Comparison of ENCODE assay signal across 19 mouse cellular contexts in the genomic region with DNA sequence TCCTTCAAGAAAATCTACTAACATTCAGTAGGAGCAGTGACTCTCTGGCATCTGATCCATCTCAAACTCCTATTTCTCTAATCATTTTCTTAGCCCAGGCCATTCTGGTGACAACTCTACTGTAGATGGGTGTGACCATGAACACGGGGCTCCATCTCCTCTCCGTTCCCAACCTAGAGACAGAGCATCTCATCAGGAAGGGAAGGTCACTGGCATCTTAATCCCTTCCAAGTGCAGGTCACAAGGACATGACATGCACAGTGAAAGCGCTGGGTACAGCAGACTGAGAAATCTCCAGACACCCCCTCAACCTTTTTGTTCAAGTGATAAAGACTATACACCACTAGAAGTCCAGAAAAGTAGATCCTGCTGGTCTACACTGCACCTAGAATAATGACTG. TPM values are rescaled to one million over a fixed set of nuclear protein-coding genes. Genes with fewer than 3 reads are reported as not detected.
DNase-seq lines count a peak whose midpoint lies in the region; ATAC-seq and TF ChIP-seq lines count a peak whose summit lies in the region.
"Had no signal": no experiment of that assay in that cellular context is flagged by ENCODE, and none has a peak within 500 bp of the region (broad histone marks: within the 10 kb centered on the region; RNA-seq: fewer than 3 reads in every experiment).

No protein-coding gene starts in this region.

- no peaks in the 10 kb centered on the region for H3K27me3 ChIP-seq in heart, embryonic 12.5 days (replicated peaks)
- H3K27me3 ChIP-seq in CH12.LX (replicated peaks) = no peaks in the 10 kb centered on the region
- no peaks in the 10 kb centered on the region for H3K27me3 ChIP-seq in liver, embryonic 12.5 days (replicated peaks)
- H3K27me3 ChIP-seq in forebrain, embryonic 10.5 days (ENCODE audit: poor library complexity, severe bottlenecking) = no peaks in the 10 kb centered on the region
- H3K27me3 ChIP-seq: embryonic facial prominence, embryonic 15.5 days; forebrain, embryonic 15.5 days; heart, embryonic 15.5 days; intestine, embryonic 15.5 days; lung, embryonic 15.5 days had no signal

- H3K4me1 ChIP-seq in heart, embryonic 12.5 days (replicated peaks) = peaks cover 16% of the 10 kb centered on the region
- peaks cover 6 to 24% of the 10 kb centered on the region in 2 experiments; a peak in 3 of 4 replicates for H3K4me1 ChIP-seq in CH12.LX (ENCODE audit: control insufficient read depth in 1 of 2, insufficient read depth in 2 of 2)
- peaks cover 52% of the 10 kb centered on the region for H3K4me1 ChIP-seq in liver, embryonic 12.5 days
- peaks cover 29% of the 10 kb centered on the region for H3K4me1 ChIP-seq in forebrain, embryonic 10.5 days

- H3K4me3 ChIP-seq in heart, embryonic 12.5 days = no peak overlapping the region
- no peak overlapping the region for H3K4me3 ChIP-seq in CH12.LX (replicated peaks in 1 of 3; ENCODE audit: low read depth in 2 of 3, low read length in 2 of 3, poor library complexity in 1 of 3)
- peak overlapping the region; percentile 75 for H3K4me3 ChIP-seq in liver, embryonic 12.5 days
- H3K4me3 ChIP-seq in forebrain, embryonic 10.5 days = no peak overlapping the region
- H3K4me3 ChIP-seq: embryonic facial prominence, embryonic 15.5 days; intestine, embryonic 15.5 days; layer of hippocampus, adult 2 months had no signal

- no peak overlapping the region for H3K9ac ChIP-seq in heart, embryonic 12.5 days
- H3K9ac ChIP-seq in CH12.LX (ENCODE audit: insufficient read depth, low read depth) = peak overlapping the region; percentile 84; the same call in 1 of the 2 replicates
- H3K9ac ChIP-seq in liver, embryonic 12.5 days = peak overlapping the region; percentile 57
- H3K9ac ChIP-seq: embryonic facial prominence, embryonic 15.5 days; intestine, embryonic 15.5 days had no signal

- dilution Hi-C loops in CH12.LX (cut with MboI; ENCODE audit: extremely low pct_ligation_motif_present, extremely low pct_unique_long_range_greater_than_20kb, low sequenced_read_pairs) = no loop called here

- TF ChIP-seq CTCF in CH12.LX (conservative IDR thresholded peaks at IDR 0.05 in 1 of 2, IDR thresholded peaks at IDR 0.05 in 1 of 2; ENCODE audit: low read depth in 2 of 2, low read length in 2 of 2) = no peak

- no peaks in the 10 kb centered on the region for H3K36me3 ChIP-seq in heart, embryonic 12.5 days
- H3K36me3 ChIP-seq in CH12.LX (replicated peaks in 1 of 2; ENCODE audit: control insufficient read depth in 1 of 2, insufficient read depth in 1 of 2, low read length in 1 of 2) = peaks cover 0 to 9% of the 10 kb centered on the region in 2 experiments
- H3K36me3 ChIP-seq in liver, embryonic 12.5 days = peaks cover 13% of the 10 kb centered on the region
- peaks cover 3% of the 10 kb centered on the region for H3K36me3 ChIP-seq in forebrain, embryonic 10.5 days (replicated peaks)
- H3K36me3 ChIP-seq: embryonic facial prominence, embryonic 15.5 days; forebrain, embryonic 15.5 days; heart, embryonic 15.5 days; intestine, embryonic 15.5 days; lung, embryonic 15.5 days had no signal

- no peak for ATAC-seq in heart, embryonic 12.5 days (ENCODE audit: insufficient number of reproducible peaks, low FRiP score)
- peak; percentile 48 for ATAC-seq in liver, embryonic 12.5 days
- ATAC-seq in inflammation-experienced regulatory T-cells, adult 6 months = no peak
- ATAC-seq: forebrain, embryonic 15.5 days; intestine, embryonic 15.5 days had no signal

- peak overlapping the region; percentile 31; the same call in 1 of the 2 replicates for H3K4me2 ChIP-seq in heart, embryonic 12.5 days
- H3K4me2 ChIP-seq in CH12.LX (ENCODE audit: insufficient read depth, low read depth, poor library complexity, severe bottlenecking) = no peak overlapping the region
- H3K4me2 ChIP-seq in liver, embryonic 12.5 days = peak overlapping the region; percentile 86

- in situ Hi-C loops in CH12.LX (cut with MboI; ENCODE audit: low pct_ligation_motif_present, low pct_unique_long_range_greater_than_20kb, low sequenced_read_pairs) = no loop called here

- no peak for TF ChIP-seq EP300 in CH12.LX (IDR thresholded peaks at IDR 0.05; ENCODE audit: low read length)

- no peak for TF ChIP-seq RAD21 in CH12.LX (IDR thresholded peaks at IDR 0.05; ENCODE audit: low read depth, low read length)

- peak overlapping the region; percentile 54 for H3K27ac ChIP-seq in heart, embryonic 12.5 days (ENCODE audit: poor library complexity, severe bottlenecking)
- H3K27ac ChIP-seq in CH12.LX (ENCODE audit: insufficient read depth, low read depth) = no peak overlapping the region
- H3K27ac ChIP-seq in liver, embryonic 12.5 days = peak overlapping the region; percentile 99
- no peak overlapping the region for H3K27ac ChIP-seq in forebrain, embryonic 10.5 days
- H3K27ac ChIP-seq: embryonic facial prominence, embryonic 15.5 days; forebrain, embryonic 15.5 days; intestine, embryonic 15.5 days; stomach, postnatal 0 days had no signal

- DNase-seq in heart, postnatal 36 days = no peak
- DNase-seq in CH12.LX (ENCODE audit: extremely low read depth) = no peak
- peak; percentile 66 for DNase-seq in c-Kit-negative CD71-positive TER-119-positive erythroid progenitor cells, embryonic 14.5 days (ENCODE audit: low read depth, low spot score)
- DNase-seq in gastrocnemius, postnatal 36 days = no peak
- DNase-seq in forebrain, embryonic 10.5 days (ENCODE audit: extremely low spot score, low spot score) = no peak
- DNase-seq: cerebellum, postnatal 10 days; embryo, embryonic 11 days; left cerebral cortex, postnatal 4 days; right cerebral cortex, adult 18-20 months had no signal

- no peaks in the 10 kb centered on the region for H3K9me3 ChIP-seq in heart, embryonic 12.5 days (replicated peaks)
- no peaks in the 10 kb centered on the region for H3K9me3 ChIP-seq in CH12.LX (replicated peaks; ENCODE audit: low read length)
- H3K9me3 ChIP-seq in liver, embryonic 12.5 days (replicated peaks) = no peaks in the 10 kb centered on the region
- H3K9me3 ChIP-seq in forebrain, embryonic 10.5 days = no peaks in the 10 kb centered on the region
- H3K9me3 ChIP-seq: embryonic facial prominence, embryonic 15.5 days; forebrain, embryonic 15.5 days; heart, embryonic 15.5 days; intestine, embryonic 15.5 days; lung, embryonic 15.5 days had no signal

- peaks cover 23% of the 10 kb centered on the region for H3K79me2 ChIP-seq in CH12.LX (replicated peaks; ENCODE audit: control insufficient read depth, extremely low read depth, insufficient read depth, poor library complexity, severe bottlenecking)

- TF ChIP-seq POLR2A in CH12.LX (IDR thresholded peaks at IDR 0.05; ENCODE audit: low read depth, low read length) = no peak

- intact Hi-C loops in heart, postnatal 36 days (cut with DNase I) = loop anchor here (10.0 kb wide), 1 partner anchor 683 kb away; the partner anchor contains the start of genes 2700049A03Rik and Timm9
- intact Hi-C loops in gastrocnemius, postnatal 36 days (cut with DNase I) = no loop called here

- 68% methylated on average over 3 of the region's 3 CpGs for WGBS in heart, embryonic 12.5 days
- 31% methylated on average over 3 of the region's 3 CpGs for WGBS in liver, embryonic 12.5 days (ENCODE audit: insufficient replicate concordance)
- 95% methylated on average over 3 of the region's 3 CpGs for WGBS in forebrain, embryonic 10.5 days

TF ChIP-seq in CH12.LX, 34 proteins besides CTCF, POLR2A, EP300 and RAD21:
- no peak for TF ChIP-seq ZC3H11A (IDR thresholded peaks at IDR 0.05; ENCODE audit: low read depth, low read length)
- no peak for TF ChIP-seq JUND (conservative IDR thresholded peaks at IDR 0.05; ENCODE audit: low read depth, low read length)
- no peak for TF ChIP-seq MAFK (IDR thresholded peaks at IDR 0.05; ENCODE audit: insufficient replicate concordance, low read length)
- TF ChIP-seq POLR2AphosphoS2 (IDR thresholded peaks at IDR 0.05; ENCODE audit: low read depth, low read length) = no peak
- TF ChIP-seq CHD1 (IDR thresholded peaks at IDR 0.05; ENCODE audit: low read depth, low read length) = no peak
- no peak for TF ChIP-seq BHLHE40 (IDR thresholded peaks at IDR 0.05; ENCODE audit: low read depth, low read length)
- no peak for TF ChIP-seq SMC3 (IDR thresholded peaks at IDR 0.05; ENCODE audit: low read depth, low read length)
- TF ChIP-seq ZNF384 (IDR thresholded peaks at IDR 0.05; ENCODE audit: low read depth, low read length) = no peak
- TF ChIP-seq USF1 (IDR thresholded peaks at IDR 0.05; ENCODE audit: low read depth, low read length) = no peak
- no peak for TF ChIP-seq TCF12 (IDR thresholded peaks at IDR 0.05; ENCODE audit: low read depth, low read length)

RNA-seq across cellular contexts. Expression of gene Tmx1, which starts 1.4 kb away (rescaled TPM):
- polyA plus RNA-seq in heart, embryonic 12.5 days (2016; fragmentation: Nextera tagmentation; extraction: Ambion mirVana) = 87.6 and 92.4 TPM in 2 replicates
- 10 to 100 TPM; 37.7 to 38.6 TPM for total RNA-seq in heart, postnatal 36 days (2021)
- 60.3 and 68.2 TPM in 2 replicates for total RNA-seq in CH12.LX (2012; rRNA removed)
- total RNA-seq in CH12.LX (2014; rRNA removed) = 132 and 162 TPM in 2 replicates
- polyA plus RNA-seq in CH12.LX (2012; ENCODE audit: insufficient read length, low read depth) = 113 and 123 TPM in 2 replicates
- polyA plus RNA-seq in liver, embryonic 12.5 days (2016; fragmentation: Nextera tagmentation; extraction: Ambion mirVana) = 134 and 139 TPM in 2 replicates
- 1 to 10 TPM; 8.1 to 8.9 TPM for total RNA-seq in gastrocnemius, postnatal 36 days (2021)
- 127 and 139 TPM in 2 replicates for polyA plus RNA-seq in forebrain, embryonic 10.5 days (2016; fragmentation: Nextera tagmentation; extraction: Ambion mirVana)
- polyA plus RNA-seq in inflammation-experienced regulatory T-cells, adult 6 months (2017; shearing (Covaris generic)) = 100 to 1,000 TPM; 114 to 126 (median 125) TPM

Comparison
In these comparisons a context has a peak if more than half of its experiments do, and no peak if none do; other contexts are left out.
1. H3K27ac ChIP-seq: peak in heart, embryonic 12.5 days (single experiment) and liver, embryonic 12.5 days (single experiment); none in CH12.LX (single experiment) and forebrain, embryonic 10.5 days (single experiment).